Mouse (Mus musculus): ENCODE data around the gene Zkscan17.
A peak's percentile ranks its signal among the peaks of the same experiment; 100 is the strongest.
"Not testable (repeated sequence)": the region's sequence is repeated elsewhere in the genome, so short reads cannot be mapped to it uniquely, and the experiment has no call there.

The Zkscan17 gene

GRCm38 (mm10) chr11:59526472-59527080 lies at the start of gene Zkscan17:
Gene Zkscan17 (minus strand): TSS chr11:59526751.
- no peak for DNase-seq

- DNase-seq, result not testable (repeated sequence)
Observed at GRCm38 (mm10) chr11:59576135-59576534, 49.6 kb upstream of the Zkscan17 start, which contains the start of gene Olfr222. Gene Olfr222 (minus strand): TSS chr11:59576235.

- no peak for DNase-seq
Observed at GRCm38 (mm10) chr11:59575726-59576125, 49.2 kb upstream of the Zkscan17 start.

- no peak for DNase-seq
Observed at GRCm38 (mm10) chr11:59569306-59569705, 42.8 kb upstream of the Zkscan17 start.

GRCm38 (mm10) chr11:59562837-59563236 lies 36.3 kb upstream of the Zkscan17 start:
- DNase-seq, result no peak

- no peak for DNase-seq
Observed at GRCm38 (mm10) chr11:59562336-59562735, 35.8 kb upstream of the Zkscan17 start.

- DNase-seq, result no peak
Observed at GRCm38 (mm10) chr11:59560906-59561305, 34.4 kb upstream of the Zkscan17 start.

GRCm38 (mm10) chr11:59554535-59554934 lies 28.0 kb upstream of the Zkscan17 start:
- DNase-seq, result no peak

- DNase-seq, result no peak
Observed at GRCm38 (mm10) chr11:59554127-59554526, 27.6 kb upstream of the Zkscan17 start.

- no peak for DNase-seq
Observed at GRCm38 (mm10) chr11:59544005-59544404, 17.5 kb upstream of the Zkscan17 start.

GRCm38 (mm10) chr11:59543376-59543775 lies 16.8 kb upstream of the Zkscan17 start:
- DNase-seq, result no peak

GRCm38 (mm10) chr11:59542442-59542841 lies 15.9 kb upstream of the Zkscan17 start:
- DNase-seq, result no peak

GRCm38 (mm10) chr11:59541324-59541723 lies 14.8 kb upstream of the Zkscan17 start, which contains the start of gene Nlrp3:
Gene Nlrp3 (plus strand): TSS chr11:59541568.
- no peak for DNase-seq

- DNase-seq, result no peak
Observed at GRCm38 (mm10) chr11:59540123-59540522, 13.6 kb upstream of the Zkscan17 start.

GRCm38 (mm10) chr11:59538387-59538786 lies 11.8 kb upstream of the Zkscan17 start:
- peak in 1 of 2 experiments; percentile 47 for DNase-seq

- DNase-seq, result peak in 1 of 2 experiments; percentile 49
Observed at GRCm38 (mm10) chr11:59537218-59538130, 10.9 kb upstream of the Zkscan17 start.

- no peak for DNase-seq
Observed at GRCm38 (mm10) chr11:59531562-59531961, 5.0 kb upstream of the Zkscan17 start.

GRCm38 (mm10) chr11:59530870-59531535 lies 4.5 kb upstream of the Zkscan17 start:
- no peak for DNase-seq

- no peak for DNase-seq
Observed at GRCm38 (mm10) chr11:59530221-59530620, 3.7 kb upstream of the Zkscan17 start.

- DNase-seq, result peak; percentile 32 to 53
Observed at GRCm38 (mm10) chr11:59525237-59525636, 1.3 kb downstream of the Zkscan17 start.

GRCm38 (mm10) chr11:59524150-59524549 lies 2.4 kb downstream of the Zkscan17 start:
- no peak for DNase-seq

- DNase-seq, result no peak
Observed at GRCm38 (mm10) chr11:59519741-59520495, 6.6 kb downstream of the Zkscan17 start.

Data from spleen, adult 18-20 months (tissue).